ENCODE assay signal across 19 mouse cellular contexts in genomic region chr4:59208607-59209006, GRCm38 (mm10).
"Had no signal": no experiment of that assay in that cellular context is flagged by ENCODE, and none has a peak within 500 bp of the region (broad histone marks: within the 10 kb centered on the region; RNA-seq: fewer than 3 reads in every experiment).

No protein-coding gene starts in this region.

- H3K4me2 ChIP-seq: lung, embryonic 15.5 days; midbrain, embryonic 12.5 days; neural tube, embryonic 13.5 days; neural tube, embryonic 15.5 days had no signal

- H3K9me3 ChIP-seq: lung, embryonic 15.5 days; midbrain, embryonic 10.5 days; midbrain, embryonic 12.5 days; neural tube, embryonic 13.5 days; neural tube, embryonic 15.5 days had no signal

- H3K27ac ChIP-seq: lung, embryonic 15.5 days; midbrain, embryonic 10.5 days; midbrain, embryonic 12.5 days; neural tube, embryonic 13.5 days; neural tube, embryonic 15.5 days had no signal

- DNase-seq: lung, adult 18-20 months; lung, postnatal 4 days; midbrain, embryonic 14.5 days; retina, postnatal 1 day; right cerebral cortex, adult 18-20 months; right cerebral cortex, postnatal 25 days; right cerebral cortex, postnatal 4 days; spleen, adult 18-20 months; thymus, adult 18-20 months; thymus, postnatal 14 days; thymus, postnatal 36 days had no signal

- H3K27me3 ChIP-seq: lung, embryonic 15.5 days; midbrain, embryonic 12.5 days; neural tube, embryonic 13.5 days; neural tube, embryonic 15.5 days had no signal

- H3K4me3 ChIP-seq: lung, embryonic 15.5 days; midbrain, embryonic 10.5 days; midbrain, embryonic 12.5 days; myocyte; neural tube, embryonic 13.5 days; neural tube, embryonic 15.5 days had no signal

- H3K9ac ChIP-seq: lung, embryonic 15.5 days; midbrain, embryonic 12.5 days; neural tube, embryonic 13.5 days; neural tube, embryonic 15.5 days had no signal

- ATAC-seq: lung, postnatal 0 days; midbrain, embryonic 16.5 days had no signal
